Mouse (Mus musculus) MEL (cell line): ENCODE measurements around the gene Bcat1.

Experiments
- BHLHE40 ChIP-seq: IDR thresholded peaks from 2 replicates; pipeline ENCODE4 v1.6.1; 2012; ENCODE audit warnings: low read depth, mild to moderate bottlenecking, inconsistent platforms, low read length, improper control_type of control experiment, borderline replicate concordance
- CHD2 ChIP-seq: IDR thresholded peaks from 2 replicates; pipeline ENCODE4 v1.6.1; 2011; ENCODE audit warnings: low read length, improper control_type of control experiment
- CTCF ChIP-seq, 3 experiments: IDR thresholded peaks in 2 of 3; conservative IDR thresholded peaks in 1 of 3; 2 replicates each; pipeline ENCODE4 v1.5.1; 2011 to 2012; ENCODE audit warnings: low read length in 3 of 3, low read depth in 2 of 3, mild to moderate bottlenecking in 2 of 3, improper control_type of control experiment in 1 of 3, inconsistent platforms in 1 of 3, mixed read lengths in 1 of 3, moderate library complexity in 1 of 3; ENCODE audit not compliant: control insufficient read depth in 1 of 3, insufficient read depth in 1 of 3, poor library complexity in 1 of 3, severe bottlenecking in 1 of 3
- E2F4 ChIP-seq: IDR thresholded peaks from 2 replicates; pipeline ENCODE4 v1.6.1; 2011; ENCODE audit warnings: low read depth, low read length, improper control_type of control experiment, borderline replicate concordance
- EP300 ChIP-seq, 2 experiments: IDR thresholded peaks; 2 replicates each; pipeline ENCODE4 v1.6.1; 2011; ENCODE audit warnings: improper control_type of control experiment in 2 of 2, low read length in 2 of 2, low read depth in 1 of 2, mild to moderate bottlenecking in 1 of 2
- KAT2A ChIP-seq: conservative IDR thresholded peaks from 2 replicates; pipeline ENCODE4 v1.6.1; 2012; ENCODE audit warnings: low read depth, low read length, improper control_type of control experiment, inconsistent platforms
- MAFK ChIP-seq: IDR thresholded peaks from 2 replicates; pipeline ENCODE4 v1.6.1; 2011; ENCODE audit warnings: low read depth, mild to moderate bottlenecking, low read length, improper control_type of control experiment, borderline replicate concordance
- POLR2A ChIP-seq, 2 experiments: IDR thresholded peaks; 2 replicates each; pipeline ENCODE4 v1.6.1; 2011 to 2012; ENCODE audit warnings: low read length in 2 of 2, mild to moderate bottlenecking in 2 of 2, control low read depth in 1 of 2, improper control_type of control experiment in 1 of 2, low read depth in 1 of 2, moderate library complexity in 1 of 2; ENCODE audit not compliant: control insufficient read depth in 1 of 2, insufficient read depth in 1 of 2, poor library complexity in 1 of 2
- RCOR1 ChIP-seq: IDR thresholded peaks from 2 replicates; pipeline ENCODE4 v1.6.1; 2012; ENCODE audit warnings: low read depth, mild to moderate bottlenecking, inconsistent platforms, low read length, improper control_type of control experiment
- ZMIZ1 ChIP-seq: IDR thresholded peaks from 2 replicates; pipeline ENCODE4 v1.6.1; 2012; ENCODE audit warnings: low read depth, mild to moderate bottlenecking, inconsistent platforms, low read length, improper control_type of control experiment, moderate library complexity
- ZNF384 ChIP-seq: IDR thresholded peaks from 2 replicates; pipeline ENCODE4 v1.6.1; 2012; ENCODE audit warnings: low read depth, mild to moderate bottlenecking, inconsistent platforms, low read length, improper control_type of control experiment

GRCm38 (mm10) chr6:145044916-145045574 lies 30.9 kb downstream of the Bcat1 start:
- TF ChIP-seq MAFK (no peak), E2F4 (no peak), CTCF (IDR thresholded peaks at IDR 0.05 in 2 of 3, conservative IDR thresholded peaks at IDR 0.05 in 1 of 3; ENCODE audit: control insufficient read depth in 1 of 3, insufficient read depth in 1 of 3, low read depth in 2 of 3, low read length in 3 of 3, poor library complexity in 1 of 3, severe bottlenecking in 1 of 3) (no peak), EP300 (IDR thresholded peaks at IDR 0.05; ENCODE audit: low read depth in 1 of 2, low read length in 2 of 2) (no peak), POLR2A (IDR thresholded peaks at IDR 0.05; ENCODE audit: control insufficient read depth in 1 of 2, insufficient read depth in 1 of 2, low read depth in 1 of 2, low read length in 2 of 2, poor library complexity in 1 of 2) (no peak), RCOR1 (no peak), ZNF384 (no peak), CHD2 (no peak), KAT2A (no peak), BHLHE40 (no peak), ZMIZ1 (no peak)
